In genomic region chr5:53465883-53466282, GRCm38 (mm10) we compare ENCODE assay signal across 8 mouse cellular contexts. TPM values are rescaled to one million over a fixed set of nuclear protein-coding genes. Genes with fewer than 3 reads are reported as not detected.
DNase-seq lines count a peak whose midpoint lies in the region; ATAC-seq lines count a peak whose summit lies in the region.

TSS of gene Rbpj (plus strand) at chr5:53466152.

- H3K27me3 ChIP-seq in liver, embryonic 12.5 days (replicated peaks), result peaks cover 23% of the 10 kb centered on the region
- H3K27me3 ChIP-seq in embryonic facial prominence, embryonic 11.5 days (ENCODE audit: control insufficient read depth, insufficient read depth, low read length), result no peaks in the 10 kb centered on the region
- no peaks in the 10 kb centered on the region for H3K27me3 ChIP-seq in heart, embryonic 11.5 days (ENCODE audit: control insufficient read depth, insufficient read depth, low read length)
- H3K27me3 ChIP-seq in neural tube, embryonic 13.5 days, result peaks cover 3% of the 10 kb centered on the region; the same call in 1 of the 2 replicates

- H3K4me2 ChIP-seq in liver, embryonic 12.5 days, result no peak within 1 kb of the TSS
- H3K4me2 ChIP-seq in embryonic facial prominence, embryonic 11.5 days (ENCODE audit: low read depth, low read length), result no peak within 1 kb of the TSS
- H3K4me2 ChIP-seq in heart, embryonic 11.5 days, result no peak within 1 kb of the TSS
- H3K4me2 ChIP-seq in neural tube, embryonic 13.5 days, result no peak within 1 kb of the TSS

- H3K36me3 ChIP-seq in liver, embryonic 12.5 days, result no peaks in the 10 kb centered on the region
- H3K36me3 ChIP-seq in embryonic facial prominence, embryonic 11.5 days (replicated peaks; ENCODE audit: control insufficient read depth, insufficient read depth, low read depth, low read length), result no peaks in the 10 kb centered on the region
- H3K36me3 ChIP-seq in heart, embryonic 11.5 days (ENCODE audit: control insufficient read depth, insufficient read depth, low read length), result no peaks in the 10 kb centered on the region
- H3K36me3 ChIP-seq in neural tube, embryonic 13.5 days, result no peaks in the 10 kb centered on the region

- no peak for ATAC-seq in liver, embryonic 12.5 days
- no peak for ATAC-seq in embryonic facial prominence, embryonic 11.5 days (replicated peaks; ENCODE audit: insufficient number of reproducible peaks, low FRiP score, low TSS enrichment, low read depth)
- no peak for ATAC-seq in heart, embryonic 11.5 days (replicated peaks; ENCODE audit: insufficient number of reproducible peaks, low FRiP score, low TSS enrichment)
- ATAC-seq in neural tube, embryonic 13.5 days (ENCODE audit: low read depth), result no peak

- no peaks in the 10 kb centered on the region for H3K9me3 ChIP-seq in liver, embryonic 12.5 days (replicated peaks)
- no peaks in the 10 kb centered on the region for H3K9me3 ChIP-seq in embryonic facial prominence, embryonic 11.5 days (replicated peaks; ENCODE audit: control insufficient read depth, low read length)
- no peaks in the 10 kb centered on the region for H3K9me3 ChIP-seq in heart, embryonic 11.5 days (replicated peaks; ENCODE audit: control insufficient read depth, low read length)
- H3K9me3 ChIP-seq in neural tube, embryonic 13.5 days, result no peaks in the 10 kb centered on the region

- no peak within 1 kb of the TSS for H3K27ac ChIP-seq in liver, embryonic 12.5 days
- no peak within 1 kb of the TSS for H3K27ac ChIP-seq in embryonic facial prominence, embryonic 11.5 days (replicated peaks; ENCODE audit: low read depth, low read length)
- no peak within 1 kb of the TSS for H3K27ac ChIP-seq in heart, embryonic 11.5 days (ENCODE audit: low read depth, low read length)
- no peak within 1 kb of the TSS for H3K27ac ChIP-seq in neural tube, embryonic 13.5 days (replicated peaks)

- no peak within 1 kb of the TSS for H3K4me3 ChIP-seq in liver, embryonic 12.5 days
- no peak within 1 kb of the TSS for H3K4me3 ChIP-seq in embryonic facial prominence, embryonic 11.5 days (ENCODE audit: low read depth, low read length)
- H3K4me3 ChIP-seq in heart, embryonic 11.5 days (ENCODE audit: low read depth, low read length), result no peak within 1 kb of the TSS
- H3K4me3 ChIP-seq in neural tube, embryonic 13.5 days, result no peak within 1 kb of the TSS

- WGBS in liver, embryonic 12.5 days (ENCODE audit: insufficient replicate concordance), result 77% methylated on average over 9 of the region's 9 CpGs
- 88% methylated on average over 9 of the region's 9 CpGs for WGBS in embryonic facial prominence, embryonic 11.5 days
- 88% methylated on average over 9 of the region's 9 CpGs for WGBS in heart, embryonic 11.5 days (ENCODE audit: insufficient replicate concordance)
- WGBS in neural tube, embryonic 13.5 days, result 89% methylated on average over 9 of the region's 9 CpGs

- H3K9ac ChIP-seq in liver, embryonic 12.5 days, result no peak within 1 kb of the TSS
- H3K9ac ChIP-seq in embryonic facial prominence, embryonic 11.5 days (replicated peaks; ENCODE audit: low read length), result no peak within 1 kb of the TSS
- no peak within 1 kb of the TSS for H3K9ac ChIP-seq in heart, embryonic 11.5 days (ENCODE audit: low read depth, low read length)
- H3K9ac ChIP-seq in neural tube, embryonic 13.5 days, result no peak within 1 kb of the TSS

- DNase-seq in liver, result no peak
- no peak for DNase-seq in embryonic facial prominence, embryonic 11.5 days (ENCODE audit: low spot score)
- no peak for DNase-seq in layer of hippocampus, postnatal 36 days
- no peak for DNase-seq in urinary bladder, postnatal 4 days (ENCODE audit: low spot score in 2 of 2)
- no peak for DNase-seq in lung, postnatal 14 days

- peaks cover 5% of the 10 kb centered on the region; the same call in 1 of the 2 replicates for H3K4me1 ChIP-seq in liver, embryonic 12.5 days
- H3K4me1 ChIP-seq in embryonic facial prominence, embryonic 11.5 days (ENCODE audit: control insufficient read depth, insufficient read depth, low read length), result no peaks in the 10 kb centered on the region
- H3K4me1 ChIP-seq in heart, embryonic 11.5 days (ENCODE audit: control insufficient read depth, insufficient read depth, low read length), result peaks cover 10% of the 10 kb centered on the region
- peaks cover 7% of the 10 kb centered on the region; the same call in 1 of the 2 replicates for H3K4me1 ChIP-seq in neural tube, embryonic 13.5 days (replicated peaks)

RNA-seq across cellular contexts. Expression of gene Rbpj, which starts in this region (rescaled TPM):
- 14.4 and 14.7 TPM in 2 replicates for polyA plus RNA-seq in liver, embryonic 12.5 days (2016; fragmentation: Nextera tagmentation; extraction: Ambion mirVana)
- polyA plus RNA-seq in embryonic facial prominence, embryonic 11.5 days (2014; fragmentation: Nextera tagmentation; extraction: Ambion mirVana), result 61.0 and 68.5 TPM in 2 replicates
- polyA plus RNA-seq in heart, embryonic 11.5 days (2014; fragmentation: Nextera tagmentation; extraction: Ambion mirVana), result 22.0 and 26.3 TPM in 2 replicates
- total RNA-seq in layer of hippocampus, postnatal 36 days (2021), result 10 to 100 TPM; 21.4 to 27.7 TPM
- 37.5 and 46.0 TPM in 2 replicates for polyA plus RNA-seq in neural tube, embryonic 13.5 days (2015; fragmentation: Nextera tagmentation; extraction: Ambion mirVana)
